Mouse (Mus musculus): ENCODE measurements around the gene Sgf29. TPM values are rescaled to one million over a fixed set of nuclear protein-coding genes. Genes with fewer than 3 reads are reported as not detected.
A peak's percentile ranks its signal among the peaks of the same experiment; 100 is the strongest.

Sgf29 gene
- polyA plus RNA-seq, 1 experiment from 2014 or later: 53.4 TPM

DNA sequence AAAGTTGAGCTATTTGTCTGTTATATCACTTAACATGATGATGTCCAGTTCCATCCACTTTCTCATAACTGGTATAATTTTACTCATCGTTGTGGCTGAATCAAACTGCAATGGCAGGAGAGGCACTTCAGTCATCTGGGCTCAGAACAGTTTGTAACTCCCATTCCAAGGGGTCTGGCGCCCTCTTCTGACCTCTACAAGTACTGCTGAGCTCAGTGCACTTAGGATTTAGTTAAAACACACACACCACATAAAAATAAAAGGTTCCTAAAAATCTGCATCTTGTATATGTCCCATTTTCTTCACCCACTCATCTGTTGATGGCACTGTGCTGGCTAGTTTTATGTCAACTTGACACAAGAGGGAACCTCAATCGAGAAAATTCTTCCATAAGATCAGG is 44.1 kb downstream of the Sgf29 start:
- Histone ChIP-seq H3K27me3 (no peaks in the 10 kb centered on the region), H3K9me3 (no peaks in the 10 kb centered on the region), H3K4me3 (no peak overlapping the region), H3K9ac (no peak overlapping the region), H3K4me1 (replicated peaks) (peaks cover 44% of the 10 kb centered on the region), H3K27ac (no peak overlapping the region), H3K36me3 (peaks cover 40% of the 10 kb centered on the region), H3K4me2 (peak overlapping the region; percentile 68)
- ATAC-seq (ENCODE audit: low FRiP score): no peak
- 41% methylated on average over 3 of the region's 3 CpGs for WGBS

DNA sequence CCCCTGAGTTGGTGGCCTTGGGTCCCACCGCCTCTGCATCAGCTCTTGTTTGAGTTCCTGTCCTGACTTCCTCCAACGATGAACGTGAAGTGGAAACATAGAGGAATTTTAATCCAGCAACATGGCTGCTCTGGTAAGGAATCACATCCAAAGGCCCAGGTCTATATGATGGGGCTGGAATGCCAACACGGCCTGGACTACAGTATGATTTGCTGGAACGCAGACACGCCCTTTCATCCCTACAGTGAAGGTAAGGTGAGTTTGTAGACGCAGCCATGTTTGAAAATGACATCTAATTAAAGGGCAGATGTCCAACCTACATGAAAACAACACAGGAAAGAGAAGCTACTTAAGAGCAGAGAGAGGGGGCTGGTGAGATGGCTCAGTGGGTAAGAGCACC is 44.7 kb downstream of the Sgf29 start:
- WGBS: 88% methylated on average over 7 of the region's 7 CpGs

DNA sequence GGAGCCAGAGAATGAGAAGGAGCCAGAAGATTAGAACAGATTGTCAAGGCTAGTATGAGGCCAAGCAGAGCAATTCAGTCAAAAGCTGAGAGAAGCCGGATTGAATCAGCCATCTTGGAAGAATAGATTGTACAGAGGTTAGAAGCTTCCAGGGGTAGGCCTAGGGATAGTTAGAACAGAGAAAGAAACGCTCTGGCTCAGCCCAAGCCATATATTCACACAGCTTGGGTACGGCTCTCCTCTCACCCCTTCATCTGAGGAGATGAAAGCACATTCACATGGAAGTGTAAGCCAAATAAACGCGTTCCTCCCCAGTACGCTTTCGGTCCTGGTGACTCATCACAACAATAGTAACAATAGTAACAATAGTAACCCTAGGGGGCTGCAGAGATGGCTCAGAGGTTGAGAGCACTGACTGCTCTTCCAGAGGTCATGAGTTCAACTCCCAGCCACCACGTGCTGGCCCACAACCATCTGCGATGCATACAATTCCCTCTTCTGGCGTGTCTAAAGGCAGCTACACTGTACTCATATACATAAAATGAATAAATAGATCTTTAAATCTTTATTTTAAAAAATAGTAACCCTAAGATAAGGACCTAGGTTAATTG is 45.4 kb downstream of the Sgf29 start:
- peaks cover 44% of the 10 kb centered on the region for H3K36me3 ChIP-seq
- H3K9me3 ChIP-seq: no peaks in the 10 kb centered on the region
- no peak for ATAC-seq (ENCODE audit: low FRiP score)
- WGBS: 13% methylated on average over 10 of the region's 10 CpGs
- peak overlapping the region; percentile 68 for H3K4me2 ChIP-seq
- H3K27ac ChIP-seq: peak overlapping the region; percentile 95; the same call in 1 of the 2 replicates
- peak overlapping the region; percentile 93 for H3K9ac ChIP-seq
- peak overlapping the region; percentile 80 for H3K4me3 ChIP-seq
- no peaks in the 10 kb centered on the region for H3K27me3 ChIP-seq
- peaks cover 44% of the 10 kb centered on the region for H3K4me1 ChIP-seq (replicated peaks)

More for the DNA sequence above, 44.7 kb downstream of the Sgf29 start:
- peaks cover 41% of the 10 kb centered on the region for H3K36me3 ChIP-seq
- no peaks in the 10 kb centered on the region for H3K27me3 ChIP-seq
- no peak for ATAC-seq (ENCODE audit: low FRiP score)
- H3K9ac ChIP-seq: 0 out of 2 replicates have a peak overlapping the region, but pooled peaks have one; percentile 8
- peaks cover 44% of the 10 kb centered on the region for H3K4me1 ChIP-seq (replicated peaks)
- H3K9me3 ChIP-seq: no peaks in the 10 kb centered on the region
- H3K4me3 ChIP-seq: no peak overlapping the region
- peak overlapping the region; percentile 68 for H3K4me2 ChIP-seq
- H3K27ac ChIP-seq: no peak overlapping the region

DNA sequence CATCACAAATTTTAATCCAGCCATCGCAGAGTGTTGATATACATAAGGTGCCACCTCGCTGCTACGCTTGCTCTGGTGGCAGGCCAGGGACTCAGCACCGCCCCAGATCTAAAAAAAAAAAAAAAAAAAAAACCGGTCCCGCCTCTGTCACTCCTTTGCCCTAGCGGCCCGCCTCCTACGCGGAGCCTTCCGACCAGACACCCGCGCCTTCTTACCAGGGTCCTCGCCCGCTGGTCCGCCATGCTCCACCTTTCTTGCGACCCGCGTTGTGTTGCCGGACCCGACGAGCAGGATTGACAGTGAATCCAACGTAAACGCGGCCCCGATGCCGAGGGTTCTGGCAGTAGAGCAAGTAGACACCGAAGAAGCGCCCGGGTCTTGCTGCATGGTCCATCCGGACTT is 46.1 kb downstream of the Sgf29 start, which contains the start of gene Bola2:
Gene Bola2, plus strand, starts transcription at position 192 of the 402 bp plus-strand sequence.
- ATAC-seq (ENCODE audit: low FRiP score): peak; percentile 61
- H3K9ac ChIP-seq: peak within 1 kb of the TSS; percentile 93
- peaks cover 50% of the 10 kb centered on the region for H3K4me1 ChIP-seq (replicated peaks)
- H3K4me3 ChIP-seq: peak within 1 kb of the TSS; percentile 80
- under 1% methylated on average over 31 of the region's 31 CpGs for WGBS
- no peaks in the 10 kb centered on the region for H3K9me3 ChIP-seq
- peak within 1 kb of the TSS; percentile 95 for H3K27ac ChIP-seq
- H3K4me2 ChIP-seq: peak within 1 kb of the TSS; percentile 96
- no peaks in the 10 kb centered on the region for H3K27me3 ChIP-seq
- peaks cover 44% of the 10 kb centered on the region for H3K36me3 ChIP-seq

DNA sequence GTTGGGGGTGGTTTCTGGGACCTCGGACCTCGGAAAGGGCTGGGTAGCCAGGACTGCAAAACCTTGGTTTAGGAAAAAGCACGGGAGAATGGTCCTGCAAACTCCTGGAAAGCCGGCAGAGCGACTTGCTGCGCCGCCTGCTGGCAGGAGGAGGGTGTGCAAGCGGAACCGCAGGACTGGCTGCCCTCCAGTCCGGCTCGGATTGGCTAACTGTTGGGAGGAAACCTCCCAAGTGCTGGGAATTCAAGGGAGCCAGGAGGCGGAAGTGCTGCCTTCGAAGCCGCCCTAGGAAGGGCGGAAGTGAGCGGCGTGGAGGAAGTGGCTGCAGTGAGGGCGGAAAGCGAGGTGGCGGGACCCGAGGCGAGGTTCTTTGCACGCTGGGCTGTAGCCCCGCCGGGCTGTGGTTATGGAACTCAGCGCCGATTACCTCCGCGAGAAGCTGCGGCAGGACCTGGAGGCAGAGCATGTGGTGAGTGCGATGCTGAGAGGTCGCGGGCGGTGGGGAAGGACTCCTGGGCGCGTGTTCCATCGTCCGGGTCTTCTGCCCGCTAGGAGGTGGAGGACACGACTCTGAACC is 46.6 kb downstream of the Sgf29 start, which contains the start of gene Slx1b:
Gene Slx1b, minus strand, starts transcription at position 154 of the 577 bp plus-strand sequence.
- under 1% methylated on average over 40 of the region's 40 CpGs for WGBS
- H3K4me1 ChIP-seq (replicated peaks): peaks cover 55% of the 10 kb centered on the region
- H3K27ac ChIP-seq: peak within 1 kb of the TSS; percentile 95

DNA sequence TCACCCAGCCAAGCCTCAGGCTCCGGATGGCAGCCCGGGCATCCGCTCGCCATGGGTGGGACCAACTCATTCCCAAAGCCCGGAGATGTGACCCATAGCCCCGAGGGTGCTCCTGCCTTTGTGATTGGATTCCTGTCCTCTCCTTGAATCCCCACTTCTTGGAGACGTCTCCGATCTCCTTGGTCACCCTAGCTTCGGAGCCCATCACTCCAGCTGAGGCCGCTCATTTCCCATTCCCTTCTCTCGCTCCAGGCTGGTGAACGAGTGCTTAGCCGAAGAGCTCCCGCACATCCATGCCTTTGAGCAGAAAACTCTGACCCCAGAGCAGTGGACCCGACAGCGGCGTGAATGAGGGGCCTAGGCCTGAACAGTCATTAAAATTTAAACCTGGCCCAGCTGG is 47.2 kb downstream of the Sgf29 start:
- Histone ChIP-seq H3K4me1 (replicated peaks) (peaks cover 60% of the 10 kb centered on the region), H3K27me3 (no peaks in the 10 kb centered on the region), H3K36me3 (peaks cover 39% of the 10 kb centered on the region)

More for the DNA sequence above, 46.6 kb downstream of the Sgf29 start, which contains the start of gene Slx1b:
- peak; percentile 97 for ATAC-seq (ENCODE audit: low FRiP score)
- no peaks in the 10 kb centered on the region for H3K9me3 ChIP-seq
- peak within 1 kb of the TSS; percentile 93 for H3K9ac ChIP-seq
- H3K27me3 ChIP-seq: no peaks in the 10 kb centered on the region
- H3K4me3 ChIP-seq: peak within 1 kb of the TSS; percentile 80
- peak within 1 kb of the TSS; percentile 96 for H3K4me2 ChIP-seq
- peaks cover 45% of the 10 kb centered on the region for H3K36me3 ChIP-seq

DNA sequence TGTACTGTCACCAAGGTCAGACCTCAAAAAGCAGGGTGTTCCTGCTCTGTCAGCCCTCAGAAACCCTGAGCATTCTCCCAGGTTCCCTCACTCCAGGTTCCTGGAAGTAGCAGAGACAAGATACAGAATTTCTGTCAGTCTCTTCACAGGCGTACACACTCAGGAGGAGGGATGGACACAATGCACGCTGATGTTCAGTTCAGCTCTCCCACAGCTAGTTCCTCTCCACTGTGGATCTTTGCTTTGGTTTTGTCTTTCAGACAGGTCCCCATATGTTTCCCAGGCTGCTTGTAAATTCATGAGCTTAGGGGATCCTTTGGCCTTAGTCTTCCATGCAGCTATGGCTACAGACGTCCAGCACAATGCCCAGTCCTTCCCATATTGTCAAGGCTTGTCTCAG is 47.8 kb downstream of the Sgf29 start:
- no peaks in the 10 kb centered on the region for H3K9me3 ChIP-seq
- H3K27ac ChIP-seq: no peak overlapping the region
- 70% methylated on average over 3 of the region's 3 CpGs for WGBS
- no peaks in the 10 kb centered on the region for H3K27me3 ChIP-seq
- peak overlapping the region; percentile 80 for H3K4me3 ChIP-seq
- peaks cover 66% of the 10 kb centered on the region for H3K4me1 ChIP-seq (replicated peaks)
- ATAC-seq (ENCODE audit: low FRiP score): no peak
- H3K9ac ChIP-seq: peak overlapping the region; percentile 85
- H3K36me3 ChIP-seq: peaks cover 33% of the 10 kb centered on the region
- H3K4me2 ChIP-seq: peak overlapping the region; percentile 96

More for the DNA sequence above, 47.2 kb downstream of the Sgf29 start:
- peak overlapping the region; percentile 96 for H3K4me2 ChIP-seq
- peak overlapping the region; percentile 85 for H3K9ac ChIP-seq
- no peak; the same call in 1 of the 2 replicates for ATAC-seq (ENCODE audit: low FRiP score)
- H3K4me3 ChIP-seq: peak overlapping the region; percentile 80
- no peaks in the 10 kb centered on the region for H3K9me3 ChIP-seq
- 4% methylated on average over 17 of the region's 17 CpGs for WGBS
- peak overlapping the region; percentile 78; the same call in 1 of the 2 replicates for H3K27ac ChIP-seq

DNA sequence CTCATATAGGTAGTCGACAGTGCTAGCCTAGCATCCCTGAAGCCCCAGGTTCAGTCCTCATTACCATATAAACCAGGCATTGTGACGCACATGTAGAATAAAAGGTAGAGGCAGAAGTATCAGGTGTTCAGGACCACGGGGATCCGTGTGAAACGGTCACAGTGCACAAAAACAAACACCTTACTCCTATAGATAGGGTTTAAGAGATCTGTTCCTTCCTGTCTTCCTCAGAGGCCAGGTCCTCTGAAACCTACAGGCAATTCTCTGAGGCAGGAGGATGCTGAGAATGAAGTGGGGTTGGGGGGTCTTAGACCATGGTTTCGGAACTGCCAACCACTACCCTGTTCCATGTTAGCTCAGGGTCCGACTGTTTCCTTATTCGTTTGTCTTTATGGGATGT is 48.7 kb downstream of the Sgf29 start:
- Histone ChIP-seq H3K27me3 (0 out of 2 replicates have a peak, but pooled peaks cover 6% of the 10 kb centered on the region), H3K4me2 (no peak overlapping the region), H3K9me3 (no peaks in the 10 kb centered on the region), H3K27ac (no peak overlapping the region), H3K36me3 (peaks cover 26% of the 10 kb centered on the region), H3K4me3 (no peak overlapping the region), H3K4me1 (replicated peaks) (peaks cover 67% of the 10 kb centered on the region), H3K9ac (0 out of 2 replicates have a peak overlapping the region, but pooled peaks have one; percentile 10)
- no peak for ATAC-seq (ENCODE audit: low FRiP score)
- 93% methylated on average over 8 of the region's 8 CpGs for WGBS

DNA sequence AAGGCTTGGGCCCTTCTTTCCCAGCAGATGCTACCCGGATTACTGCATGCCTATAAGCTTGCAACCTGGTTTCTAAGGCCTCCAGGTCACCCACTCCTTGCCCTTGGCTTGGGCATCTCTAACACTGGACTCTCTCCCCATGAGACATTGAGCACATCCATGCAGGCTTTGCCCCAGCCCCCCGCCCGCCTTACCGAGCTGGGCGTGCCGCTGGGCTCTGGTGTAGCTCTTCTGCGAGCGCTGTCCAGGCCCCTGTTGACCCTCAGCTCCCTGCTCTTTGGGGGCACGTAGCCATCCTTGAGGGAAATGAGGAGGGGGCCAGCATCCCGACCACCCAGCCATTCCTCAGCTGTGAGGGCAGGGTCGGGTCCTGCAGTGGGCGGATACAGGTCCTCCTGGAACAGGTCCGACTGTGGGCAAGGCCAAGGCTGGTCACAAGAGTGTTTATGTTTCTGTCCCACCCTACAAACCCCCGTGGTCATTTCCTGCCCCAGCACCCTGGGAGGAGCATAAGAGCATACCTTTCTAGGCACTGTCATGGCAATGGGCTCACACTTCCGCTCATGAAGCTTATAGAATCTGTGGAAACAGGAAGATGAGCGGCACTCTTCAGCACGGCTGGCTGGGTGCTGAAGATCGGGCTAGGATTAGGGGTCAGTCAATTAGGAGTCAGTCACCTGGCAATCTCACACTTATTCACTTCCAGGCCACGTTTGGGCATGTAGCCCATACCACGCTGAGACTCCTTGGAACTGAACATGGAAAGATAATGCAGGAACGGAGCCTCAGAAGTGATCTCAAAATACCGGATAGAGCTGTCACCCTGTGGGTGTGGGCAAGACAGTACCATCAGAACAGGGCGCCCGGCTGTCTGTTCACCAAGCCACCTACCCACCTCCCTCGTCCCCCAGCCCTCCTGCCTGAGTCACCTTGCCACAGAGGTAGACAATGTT is 51.2 kb downstream of the Sgf29 start:
- peaks cover 13% of the 10 kb centered on the region; the same call in 1 of the 2 replicates for H3K27me3 ChIP-seq
- WGBS: 89% methylated on average over 25 of the region's 25 CpGs
- peaks cover 73% of the 10 kb centered on the region for H3K4me1 ChIP-seq (replicated peaks)
- no peak overlapping the region; the same call in 1 of the 2 replicates for H3K4me2 ChIP-seq
- peak overlapping the region; percentile 11; the same call in 1 of the 2 replicates for H3K4me3 ChIP-seq
- H3K36me3 ChIP-seq: peaks cover 26% of the 10 kb centered on the region
- no peak overlapping the region for H3K27ac ChIP-seq
- no peak for ATAC-seq (ENCODE audit: low FRiP score)
- H3K9ac ChIP-seq: peak overlapping the region; percentile 92; the same call in 1 of the 2 replicates
- no peaks in the 10 kb centered on the region for H3K9me3 ChIP-seq

DNA sequence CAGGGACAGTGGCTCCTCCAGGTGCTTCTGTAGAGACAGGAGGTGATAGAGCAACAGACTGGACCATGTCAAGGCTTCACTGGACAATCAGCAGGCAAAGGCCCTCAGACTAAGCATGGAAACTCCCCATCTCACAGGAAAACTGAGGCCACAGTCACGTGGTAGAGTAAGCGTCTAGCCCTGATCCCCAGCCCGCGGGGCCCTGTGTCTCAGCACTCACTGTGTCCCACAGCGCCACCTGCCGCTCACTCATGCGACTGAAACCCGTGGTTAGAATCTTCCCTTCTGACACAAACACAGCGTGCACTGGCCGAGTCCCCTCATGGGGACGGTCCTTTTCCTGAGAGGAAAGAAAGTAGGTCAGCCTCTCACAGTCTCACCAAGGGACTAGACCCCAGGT is 52.0 kb downstream of the Sgf29 start:
- Histone ChIP-seq H3K9ac (peak overlapping the region; percentile 92), H3K27me3 (peaks cover 20% of the 10 kb centered on the region; the same call in 1 of the 2 replicates), H3K36me3 (peaks cover 26% of the 10 kb centered on the region), H3K27ac (no peak overlapping the region), H3K4me3 (peak overlapping the region; percentile 11), H3K4me2 (peak overlapping the region; percentile 73), H3K4me1 (replicated peaks) (peaks cover 75% of the 10 kb centered on the region), H3K9me3 (no peaks in the 10 kb centered on the region)
- peak; percentile 33; the same call in 1 of the 2 replicates for ATAC-seq (ENCODE audit: low FRiP score)
- under 1% methylated on average over 11 of the region's 11 CpGs for WGBS

DNA sequence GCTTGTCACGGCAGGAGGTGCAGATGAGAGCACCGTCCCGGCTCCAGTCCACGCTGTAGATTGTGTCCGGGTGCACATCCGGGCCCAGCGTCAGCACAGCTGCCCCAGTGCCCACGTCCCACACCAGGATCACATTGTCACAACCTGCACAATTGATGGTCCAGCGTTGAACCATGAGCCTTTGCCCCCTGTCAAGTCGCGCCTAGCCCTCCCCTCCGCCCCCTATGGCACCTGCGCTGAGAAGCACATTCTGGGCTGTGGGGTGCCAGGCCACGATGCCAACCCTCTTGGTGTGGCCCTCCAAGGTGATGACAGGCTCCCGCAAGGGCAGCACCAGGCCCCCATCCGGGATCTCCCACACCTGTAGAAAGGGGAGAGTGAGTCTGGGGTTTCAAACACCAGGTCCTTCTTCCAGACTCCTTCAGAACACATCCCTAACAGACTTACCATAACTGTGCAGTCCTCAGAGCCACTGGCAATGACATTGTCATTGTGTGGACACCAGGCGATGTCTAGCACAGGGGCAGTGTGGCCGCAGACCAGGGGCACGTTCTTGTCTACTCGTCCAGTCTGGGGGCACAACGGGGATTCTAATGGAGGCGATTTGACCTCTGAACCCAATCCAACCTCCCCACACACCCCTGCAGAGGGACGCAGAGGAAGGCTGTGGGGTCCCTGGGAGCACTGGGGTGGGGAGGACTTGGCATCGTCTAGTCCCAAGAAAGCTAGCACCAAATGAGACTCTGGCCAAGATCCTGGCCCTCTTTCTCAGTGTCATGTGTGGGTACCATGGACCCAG is 52.6 kb downstream of the Sgf29 start:
- ATAC-seq (ENCODE audit: low FRiP score): no peak
- peak overlapping the region; percentile 11 for H3K4me3 ChIP-seq
- WGBS: 54% methylated on average over 24 of the region's 24 CpGs
- no peak overlapping the region for H3K27ac ChIP-seq
- no peaks in the 10 kb centered on the region for H3K9me3 ChIP-seq
- peak overlapping the region; percentile 92 for H3K9ac ChIP-seq
- peaks cover 20% of the 10 kb centered on the region; the same call in 1 of the 2 replicates for H3K27me3 ChIP-seq
- peak overlapping the region; percentile 73 for H3K4me2 ChIP-seq
- peaks cover 26% of the 10 kb centered on the region for H3K36me3 ChIP-seq
- peaks cover 69% of the 10 kb centered on the region for H3K4me1 ChIP-seq (replicated peaks)
